Mouse (Mus musculus): ENCODE results near the gene Dusp3. TPM values are rescaled to one million over a fixed set of nuclear protein-coding genes. Genes with fewer than 3 reads are reported as not detected.

The Dusp3 gene
- polyA plus RNA-seq, 1 experiment from 2014 or later = 53.5 TPM

DNA sequence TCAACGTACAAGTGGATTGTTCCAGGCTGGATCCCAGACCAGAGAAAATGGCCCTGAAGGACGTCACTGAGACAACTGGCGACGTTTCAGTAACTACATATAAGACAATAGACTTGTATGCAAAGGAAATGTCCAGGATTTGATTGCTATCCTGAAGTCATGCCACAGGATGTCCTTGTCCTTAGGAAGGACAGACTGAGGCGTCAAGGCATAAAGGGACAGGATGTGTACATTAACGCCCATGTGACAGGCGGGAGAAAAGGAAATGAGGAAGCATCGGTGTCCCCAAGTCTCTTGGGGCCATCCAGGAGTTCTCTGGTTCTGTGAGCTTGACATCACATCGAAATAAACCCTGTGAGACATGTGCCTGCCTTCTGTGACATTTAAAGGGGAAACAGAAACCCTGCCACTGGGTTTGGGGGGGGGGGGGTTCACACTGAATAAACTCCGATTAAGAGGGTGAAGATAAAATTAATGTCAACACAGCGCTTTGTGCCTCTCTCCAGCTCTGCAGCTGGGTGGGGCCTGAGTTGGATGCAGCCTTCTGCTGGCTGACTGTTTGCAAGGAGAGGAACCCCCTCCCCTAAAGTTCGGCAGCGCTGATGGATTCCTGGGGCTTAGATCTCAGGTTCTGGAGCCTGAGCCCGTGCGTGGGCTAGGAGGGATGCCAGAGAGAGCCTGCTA, 22.3 kb upstream of the Dusp3 start:
- no peak for ATAC-seq
- no peak overlapping the region for H3K9ac ChIP-seq (ENCODE audit: low read depth, low read length)
- no peak overlapping the region for H3K27ac ChIP-seq (ENCODE audit: low read depth, low read length)
- no peak overlapping the region for H3K4me2 ChIP-seq (replicated peaks; ENCODE audit: low read depth)
- no peak overlapping the region for H3K4me3 ChIP-seq (ENCODE audit: low read depth, low read length)
- no peaks in the 10 kb centered on the region for H3K27me3 ChIP-seq (replicated peaks; ENCODE audit: control insufficient read depth, insufficient read depth, low read length)
- no peaks in the 10 kb centered on the region for H3K4me1 ChIP-seq (replicated peaks; ENCODE audit: control insufficient read depth, insufficient read depth, low read length)
- TF ChIP-seq CTCF (IDR thresholded peaks at IDR 0.05; ENCODE audit: low read depth) = no peak
- 79% methylated on average over 15 of the region's 15 CpGs for WGBS
- H3K9me3 ChIP-seq (ENCODE audit: control insufficient read depth) = no peaks in the 10 kb centered on the region
- H3K36me3 ChIP-seq (ENCODE audit: control insufficient read depth, insufficient read depth) = no peaks in the 10 kb centered on the region; the same call in 1 of the 2 replicates

DNA sequence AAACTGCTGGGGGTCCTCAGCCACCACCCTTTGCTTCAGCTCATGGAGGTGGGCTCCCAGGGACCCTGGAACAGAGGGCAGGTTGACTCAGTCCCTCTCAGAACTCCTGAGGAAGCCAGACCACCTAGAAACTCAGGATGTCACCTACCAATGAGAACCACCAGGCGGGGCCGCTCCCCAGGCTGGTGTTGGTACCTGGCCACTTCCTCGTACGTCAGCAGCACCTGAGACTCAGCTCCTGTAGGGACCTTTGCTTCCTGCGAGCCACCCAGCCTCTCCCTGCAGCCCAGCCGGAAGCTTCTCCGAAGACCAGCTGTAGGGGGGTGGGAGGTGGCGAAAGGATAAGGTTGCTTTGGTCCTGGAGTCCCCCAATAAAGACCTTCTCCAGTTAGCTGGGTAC, 21.6 kb upstream of the Dusp3 start:
- Histone ChIP-seq H3K27me3 (replicated peaks; ENCODE audit: control insufficient read depth, insufficient read depth, low read length) (no peaks in the 10 kb centered on the region), H3K4me1 (replicated peaks; ENCODE audit: control insufficient read depth, insufficient read depth, low read length) (no peaks in the 10 kb centered on the region), H3K36me3 (ENCODE audit: control insufficient read depth, insufficient read depth) (no peaks in the 10 kb centered on the region; the same call in 1 of the 2 replicates), H3K9me3 (ENCODE audit: control insufficient read depth) (no peaks in the 10 kb centered on the region), H3K27ac (ENCODE audit: low read depth, low read length) (no peak overlapping the region), H3K4me3 (ENCODE audit: low read depth, low read length) (no peak overlapping the region), H3K9ac (ENCODE audit: low read depth, low read length) (no peak overlapping the region; the same call in 1 of the 2 replicates), H3K4me2 (replicated peaks; ENCODE audit: low read depth) (no peak overlapping the region)
- peak; percentile 76 for ATAC-seq
- peak; percentile 61 for TF ChIP-seq CTCF (IDR thresholded peaks at IDR 0.05; ENCODE audit: low read depth)
- WGBS = 63% methylated on average over 8 of the region's 8 CpGs

DNA sequence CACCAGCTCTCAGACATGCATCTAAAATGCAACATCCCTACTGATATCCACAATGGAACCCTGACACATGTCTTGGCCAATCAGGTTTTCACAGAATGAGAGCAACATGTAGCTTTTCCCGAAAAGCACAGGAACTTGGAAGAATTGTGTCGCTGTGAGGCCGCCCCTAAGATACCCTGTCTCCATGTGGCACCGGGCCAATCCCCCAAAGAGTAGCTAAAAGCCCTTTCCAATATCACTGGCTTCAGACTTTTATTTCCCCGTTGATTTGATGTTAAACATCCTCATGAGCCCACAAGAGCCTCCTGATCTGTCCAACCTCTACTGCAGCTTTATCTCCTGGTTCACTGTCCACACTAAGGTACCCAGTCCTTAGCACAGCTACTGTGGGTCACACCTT, 19.9 kb upstream of the Dusp3 start:
- TF ChIP-seq CTCF (IDR thresholded peaks at IDR 0.05; ENCODE audit: low read depth) = no peak
- H3K27me3 ChIP-seq (replicated peaks; ENCODE audit: control insufficient read depth, insufficient read depth, low read length) = no peaks in the 10 kb centered on the region
- H3K4me3 ChIP-seq (ENCODE audit: low read depth, low read length) = no peak overlapping the region
- no peak for ATAC-seq
- WGBS = 87% methylated on average over 5 of the region's 5 CpGs
- H3K9ac ChIP-seq (ENCODE audit: low read depth, low read length) = no peak overlapping the region
- H3K4me2 ChIP-seq (replicated peaks; ENCODE audit: low read depth) = no peak overlapping the region
- no peaks in the 10 kb centered on the region for H3K9me3 ChIP-seq (ENCODE audit: control insufficient read depth)
- H3K4me1 ChIP-seq (replicated peaks; ENCODE audit: control insufficient read depth, insufficient read depth, low read length) = no peaks in the 10 kb centered on the region
- no peaks in the 10 kb centered on the region; the same call in 1 of the 2 replicates for H3K36me3 ChIP-seq (ENCODE audit: control insufficient read depth, insufficient read depth)
- no peak overlapping the region for H3K27ac ChIP-seq (ENCODE audit: low read depth, low read length)

DNA sequence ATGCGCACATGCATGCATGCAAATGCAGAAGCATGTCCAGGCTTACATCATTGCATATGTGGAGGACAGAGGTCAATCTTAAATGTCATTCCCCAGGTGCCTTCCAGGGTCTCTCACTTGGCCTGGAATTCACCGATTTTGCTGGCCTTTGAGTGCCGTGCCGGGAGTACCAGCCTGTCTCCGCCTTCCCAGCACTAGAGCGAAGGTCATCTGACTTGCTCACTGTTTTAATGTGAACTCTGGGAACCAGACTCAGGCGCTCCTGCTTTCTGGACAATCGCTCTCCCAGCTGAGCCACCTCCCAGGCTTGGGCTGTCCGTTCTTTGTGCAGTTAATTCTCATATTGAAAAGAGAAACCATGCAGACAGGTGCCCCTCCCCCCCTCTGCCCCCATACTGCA, 19.5 kb upstream of the Dusp3 start:
- TF ChIP-seq CTCF (IDR thresholded peaks at IDR 0.05; ENCODE audit: low read depth) = no peak
- Histone ChIP-seq H3K27ac (ENCODE audit: low read depth, low read length) (no peak overlapping the region), H3K4me3 (ENCODE audit: low read depth, low read length) (no peak overlapping the region), H3K27me3 (replicated peaks; ENCODE audit: control insufficient read depth, insufficient read depth, low read length) (no peaks in the 10 kb centered on the region), H3K9ac (ENCODE audit: low read depth, low read length) (no peak overlapping the region), H3K4me1 (replicated peaks; ENCODE audit: control insufficient read depth, insufficient read depth, low read length) (no peaks in the 10 kb centered on the region), H3K4me2 (replicated peaks; ENCODE audit: low read depth) (no peak overlapping the region), H3K36me3 (ENCODE audit: control insufficient read depth, insufficient read depth) (no peaks in the 10 kb centered on the region; the same call in 1 of the 2 replicates), H3K9me3 (ENCODE audit: control insufficient read depth) (no peaks in the 10 kb centered on the region)
- ATAC-seq = 0 out of 2 replicates have a peak, but pooled peaks have one; percentile 20
- WGBS = 44% methylated on average over 9 of the region's 9 CpGs

DNA sequence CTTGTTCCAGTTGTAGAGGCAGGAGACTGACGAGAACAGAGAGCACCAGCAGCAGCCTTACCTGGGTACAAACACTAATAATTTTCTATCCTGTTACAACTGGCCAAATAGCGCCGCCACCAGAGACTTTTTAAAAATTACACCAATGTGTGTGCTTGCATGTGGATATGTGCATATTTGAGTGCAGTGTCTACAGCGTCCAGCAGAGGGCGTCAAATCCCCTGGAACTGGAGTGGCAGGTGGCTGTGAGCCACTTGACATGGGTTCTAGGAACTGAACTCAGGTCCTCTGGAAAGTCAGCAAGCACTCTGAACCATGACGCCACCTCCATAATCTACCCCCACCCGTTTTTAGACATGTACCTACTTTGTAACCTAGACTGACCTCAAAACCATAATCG, 17.4 kb upstream of the Dusp3 start:
- ATAC-seq = no peak
- Histone ChIP-seq H3K4me3 (ENCODE audit: low read depth, low read length) (no peak overlapping the region), H3K36me3 (ENCODE audit: control insufficient read depth, insufficient read depth) (peaks cover 5% of the 10 kb centered on the region; the same call in 1 of the 2 replicates), H3K4me2 (replicated peaks; ENCODE audit: low read depth) (no peak overlapping the region), H3K9me3 (ENCODE audit: control insufficient read depth) (no peaks in the 10 kb centered on the region), H3K27me3 (replicated peaks; ENCODE audit: control insufficient read depth, insufficient read depth, low read length) (no peaks in the 10 kb centered on the region), H3K4me1 (replicated peaks; ENCODE audit: control insufficient read depth, insufficient read depth, low read length) (no peaks in the 10 kb centered on the region), H3K9ac (ENCODE audit: low read depth, low read length) (no peak overlapping the region), H3K27ac (ENCODE audit: low read depth, low read length) (no peak overlapping the region; the same call in 1 of the 2 replicates)
- peak; percentile 59 for TF ChIP-seq CTCF (IDR thresholded peaks at IDR 0.05; ENCODE audit: low read depth)
- WGBS = 93% methylated on average over 8 of the region's 8 CpGs

DNA sequence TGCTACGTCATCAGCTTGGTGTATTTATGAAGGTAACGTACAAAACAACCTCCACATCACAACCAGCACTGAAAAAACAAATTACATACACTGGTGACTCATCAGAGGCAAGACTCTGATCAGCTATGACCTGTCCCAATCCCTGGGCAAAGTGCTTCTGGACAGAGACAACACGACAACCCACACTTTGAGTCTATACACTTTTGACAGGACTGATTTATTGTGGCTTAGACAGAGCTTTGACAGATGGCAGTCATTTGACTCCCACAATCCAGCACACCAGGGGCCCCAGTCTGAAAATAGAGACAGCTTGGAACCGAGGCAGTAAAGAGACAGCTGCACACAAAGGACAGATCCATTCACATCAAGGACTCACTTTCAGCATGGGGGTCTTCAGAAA, 12.7 kb upstream of the Dusp3 start:
- Histone ChIP-seq H3K4me3 (ENCODE audit: low read depth, low read length) (no peak overlapping the region), H3K9me3 (ENCODE audit: control insufficient read depth) (no peaks in the 10 kb centered on the region), H3K27me3 (replicated peaks; ENCODE audit: control insufficient read depth, insufficient read depth, low read length) (no peaks in the 10 kb centered on the region), H3K27ac (ENCODE audit: low read depth, low read length) (peak overlapping the region; percentile 68), H3K36me3 (ENCODE audit: control insufficient read depth, insufficient read depth) (peaks cover 5% of the 10 kb centered on the region; the same call in 1 of the 2 replicates), H3K4me1 (replicated peaks; ENCODE audit: control insufficient read depth, insufficient read depth, low read length) (no peaks in the 10 kb centered on the region), H3K4me2 (replicated peaks; ENCODE audit: low read depth) (no peak overlapping the region), H3K9ac (ENCODE audit: low read depth, low read length) (no peak overlapping the region)
- ATAC-seq = peak; percentile 83
- no peak for TF ChIP-seq CTCF (IDR thresholded peaks at IDR 0.05; ENCODE audit: low read depth)
- 40% methylated on average over 4 of the region's 4 CpGs for WGBS
